Mouse (Mus musculus): ENCODE measurements around the gene 9130213A22Rik. TPM values are rescaled to one million over a fixed set of nuclear protein-coding genes. Genes with fewer than 3 reads are reported as not detected.

Gene 9130213A22Rik
- polyA plus RNA-seq, 1 experiment, result 1.3 TPM

- Histone ChIP-seq H3K36me3 (ENCODE audit: control insufficient read depth, insufficient read depth, low read length) (peaks cover 5% of the 10 kb centered on the region), H3K27me3 (ENCODE audit: control insufficient read depth, insufficient read depth, low read length) (no peaks in the 10 kb centered on the region), H3K27ac (ENCODE audit: control insufficient read depth, insufficient read depth, low read length) (no peak within 1 kb of the TSS; the same call in none of the 2 replicates), H3K4me3 (ENCODE audit: control insufficient read depth, insufficient read depth, low read length) (peak within 1 kb of the TSS; percentile 95), H3K4me1 (replicated peaks; ENCODE audit: control insufficient read depth, insufficient read depth, low read length) (peaks cover 14% of the 10 kb centered on the region)
- peak; percentile 89 for DNase-seq
- 2% methylated on average over 66 of the region's 67 CpGs for WGBS
- TF ChIP-seq CTCF (IDR thresholded peaks at IDR 0.05; ENCODE audit: borderline replicate concordance, control insufficient read depth, extremely low read depth, insufficient read depth, low read length, poor library complexity) (0 out of 2 replicates have a peak, but pooled peaks have one; percentile 20), POLR2A (IDR thresholded peaks at IDR 0.05; ENCODE audit: control insufficient read depth, extremely low read depth, insufficient read depth, low read length, poor library complexity) (peak; percentile 85)
These were observed 34.1 kb downstream of the 9130213A22Rik start, which contains the start of gene Vamp2 for GRCm38 (mm10) chr11:69088103-69088855. Gene Vamp2, plus strand, starts transcription at chr11:69088490.

GRCm38 (mm10) chr11:69087597-69087996 is 34.8 kb downstream of the 9130213A22Rik start:
- no peak overlapping the region for H3K27ac ChIP-seq (ENCODE audit: control insufficient read depth, insufficient read depth, low read length)
- TF ChIP-seq POLR2A (IDR thresholded peaks at IDR 0.05; ENCODE audit: control insufficient read depth, extremely low read depth, insufficient read depth, low read length, poor library complexity) (no peak), CTCF (IDR thresholded peaks at IDR 0.05; ENCODE audit: borderline replicate concordance, control insufficient read depth, extremely low read depth, insufficient read depth, low read length, poor library complexity) (no peak)
- H3K36me3 ChIP-seq (ENCODE audit: control insufficient read depth, insufficient read depth, low read length), result peaks cover 5% of the 10 kb centered on the region
- H3K4me3 ChIP-seq (ENCODE audit: control insufficient read depth, insufficient read depth, low read length), result no peak overlapping the region
- peaks cover 14% of the 10 kb centered on the region for H3K4me1 ChIP-seq (replicated peaks; ENCODE audit: control insufficient read depth, insufficient read depth, low read length)
- no peaks in the 10 kb centered on the region for H3K27me3 ChIP-seq (ENCODE audit: control insufficient read depth, insufficient read depth, low read length)
- WGBS, result 96% methylated on average over 2 of the region's 2 CpGs
- no peak for DNase-seq

GRCm38 (mm10) chr11:69087082-69087481 is 35.3 kb downstream of the 9130213A22Rik start:
- H3K27me3 ChIP-seq (ENCODE audit: control insufficient read depth, insufficient read depth, low read length), result no peaks in the 10 kb centered on the region
- DNase-seq, result no peak
- 79% methylated on average over 4 of the region's 4 CpGs for WGBS
- H3K4me3 ChIP-seq (ENCODE audit: control insufficient read depth, insufficient read depth, low read length), result no peak overlapping the region
- H3K36me3 ChIP-seq (ENCODE audit: control insufficient read depth, insufficient read depth, low read length), result peaks cover 5% of the 10 kb centered on the region
- peaks cover 14% of the 10 kb centered on the region for H3K4me1 ChIP-seq (replicated peaks; ENCODE audit: control insufficient read depth, insufficient read depth, low read length)
- TF ChIP-seq POLR2A (IDR thresholded peaks at IDR 0.05; ENCODE audit: control insufficient read depth, extremely low read depth, insufficient read depth, low read length, poor library complexity) (no peak), CTCF (IDR thresholded peaks at IDR 0.05; ENCODE audit: borderline replicate concordance, control insufficient read depth, extremely low read depth, insufficient read depth, low read length, poor library complexity) (no peak)
- no peak overlapping the region for H3K27ac ChIP-seq (ENCODE audit: control insufficient read depth, insufficient read depth, low read length)

GRCm38 (mm10) chr11:69086390-69086789 is 36.0 kb downstream of the 9130213A22Rik start:
- Histone ChIP-seq H3K36me3 (ENCODE audit: control insufficient read depth, insufficient read depth, low read length) (peaks cover 5% of the 10 kb centered on the region), H3K27me3 (ENCODE audit: control insufficient read depth, insufficient read depth, low read length) (no peaks in the 10 kb centered on the region), H3K4me3 (ENCODE audit: control insufficient read depth, insufficient read depth, low read length) (no peak overlapping the region), H3K27ac (ENCODE audit: control insufficient read depth, insufficient read depth, low read length) (no peak overlapping the region), H3K4me1 (replicated peaks; ENCODE audit: control insufficient read depth, insufficient read depth, low read length) (peaks cover 14% of the 10 kb centered on the region)
- no peak for DNase-seq
- TF ChIP-seq POLR2A (IDR thresholded peaks at IDR 0.05; ENCODE audit: control insufficient read depth, extremely low read depth, insufficient read depth, low read length, poor library complexity) (no peak), CTCF (IDR thresholded peaks at IDR 0.05; ENCODE audit: borderline replicate concordance, control insufficient read depth, extremely low read depth, insufficient read depth, low read length, poor library complexity) (no peak)
- 92% methylated on average over 6 of the region's 6 CpGs for WGBS

- Histone ChIP-seq H3K4me3 (ENCODE audit: control insufficient read depth, insufficient read depth, low read length) (no peak overlapping the region), H3K36me3 (ENCODE audit: control insufficient read depth, insufficient read depth, low read length) (peaks cover 5% of the 10 kb centered on the region), H3K27ac (ENCODE audit: control insufficient read depth, insufficient read depth, low read length) (no peak overlapping the region), H3K4me1 (replicated peaks; ENCODE audit: control insufficient read depth, insufficient read depth, low read length) (peaks cover 14% of the 10 kb centered on the region), H3K27me3 (ENCODE audit: control insufficient read depth, insufficient read depth, low read length) (no peaks in the 10 kb centered on the region)
- no peak for DNase-seq
- 87% methylated on average over 6 of the region's 6 CpGs for whole genome bisulfite sequencing
- TF ChIP-seq CTCF (IDR thresholded peaks at IDR 0.05; ENCODE audit: borderline replicate concordance, control insufficient read depth, extremely low read depth, insufficient read depth, low read length, poor library complexity) (no peak), POLR2A (IDR thresholded peaks at IDR 0.05; ENCODE audit: control insufficient read depth, extremely low read depth, insufficient read depth, low read length, poor library complexity) (no peak)
These were observed 36.8 kb downstream of the 9130213A22Rik start for GRCm38 (mm10) chr11:69085608-69086007.

GRCm38 (mm10) chr11:69081613-69082012 is 40.8 kb downstream of the 9130213A22Rik start:
- Histone ChIP-seq H3K27ac (ENCODE audit: control insufficient read depth, insufficient read depth, low read length) (no peak overlapping the region), H3K36me3 (ENCODE audit: control insufficient read depth, insufficient read depth, low read length) (no peaks in the 10 kb centered on the region), H3K4me1 (replicated peaks; ENCODE audit: control insufficient read depth, insufficient read depth, low read length) (peaks cover 4% of the 10 kb centered on the region; the same call in 1 of the 2 replicates), H3K27me3 (ENCODE audit: control insufficient read depth, insufficient read depth, low read length) (no peaks in the 10 kb centered on the region), H3K4me3 (ENCODE audit: control insufficient read depth, insufficient read depth, low read length) (no peak overlapping the region)
- TF ChIP-seq CTCF (IDR thresholded peaks at IDR 0.05; ENCODE audit: borderline replicate concordance, control insufficient read depth, extremely low read depth, insufficient read depth, low read length, poor library complexity) (no peak), POLR2A (IDR thresholded peaks at IDR 0.05; ENCODE audit: control insufficient read depth, extremely low read depth, insufficient read depth, low read length, poor library complexity) (no peak)
- WGBS, result 92% methylated on average over 7 of the region's 7 CpGs
- DNase-seq, result no peak
